Mouse (Mus musculus) MEL (cell line): ENCODE data around the gene Rplp2.

Experiments used
- CTCF ChIP-seq, 3 experiments: IDR thresholded peaks in 2 of 3; conservative IDR thresholded peaks in 1 of 3; 2 replicates each; pipeline ENCODE4 v1.5.1; 2011 to 2012; ENCODE audit warnings: low read length in 3 of 3, low read depth in 2 of 3, mild to moderate bottlenecking in 2 of 3, improper control_type of control experiment in 1 of 3, inconsistent platforms in 1 of 3, mixed read lengths in 1 of 3, moderate library complexity in 1 of 3; ENCODE audit not compliant: control insufficient read depth in 1 of 3, insufficient read depth in 1 of 3, poor library complexity in 1 of 3, severe bottlenecking in 1 of 3
- POLR2A ChIP-seq, 2 experiments: IDR thresholded peaks; 2 replicates each; pipeline ENCODE4 v1.6.1; 2011 to 2012; ENCODE audit warnings: low read length in 2 of 2, mild to moderate bottlenecking in 2 of 2, control low read depth in 1 of 2, improper control_type of control experiment in 1 of 2, low read depth in 1 of 2, moderate library complexity in 1 of 2; ENCODE audit not compliant: control insufficient read depth in 1 of 2, insufficient read depth in 1 of 2, poor library complexity in 1 of 2
- POLR2AphosphoS2 ChIP-seq: IDR thresholded peaks from 2 replicates; pipeline ENCODE4 v1.6.1; 2011; ENCODE audit warnings: low read length, improper control_type of control experiment
- POLR2AphosphoS5 ChIP-seq: IDR thresholded peaks from 2 replicates; pipeline ENCODE4 v1.6.1; 2012; ENCODE audit warnings: low read depth, borderline replicate concordance, mild to moderate bottlenecking, inconsistent platforms, low read length, moderate library complexity, mixed read lengths
- ZKSCAN1 ChIP-seq: IDR thresholded peaks from 2 replicates; pipeline ENCODE4 v1.6.1; 2012; ENCODE audit warnings: low read depth, mild to moderate bottlenecking, inconsistent platforms, low read length, improper control_type of control experiment, moderate library complexity

GRCm38 (mm10) chr7:141477578-141478269, 30.6 kb downstream of the Rplp2 start:
- TF ChIP-seq POLR2A (IDR thresholded peaks at IDR 0.05; ENCODE audit: control insufficient read depth in 1 of 2, insufficient read depth in 1 of 2, low read depth in 1 of 2, low read length in 2 of 2, poor library complexity in 1 of 2) = no peak
- TF ChIP-seq CTCF (IDR thresholded peaks at IDR 0.05 in 2 of 3, conservative IDR thresholded peaks at IDR 0.05 in 1 of 3; ENCODE audit: control insufficient read depth in 1 of 3, insufficient read depth in 1 of 3, low read depth in 2 of 3, low read length in 3 of 3, poor library complexity in 1 of 3, severe bottlenecking in 1 of 3) = no peak
- no peak for TF ChIP-seq POLR2AphosphoS2
- no peak for TF ChIP-seq POLR2AphosphoS5
- no peak for TF ChIP-seq ZKSCAN1
